Mouse (Mus musculus) neural tube, embryonic 13.5 days (tissue): ENCODE results near the gene Dnajc16. TPM values are rescaled to one million over a fixed set of nuclear protein-coding genes. Genes with fewer than 3 reads are reported as not detected.
"Not testable (repeated sequence)": the region's sequence is repeated elsewhere in the genome, so short reads cannot be mapped to it uniquely, and the experiment has no call there.

Experiments used
- ATAC-seq: fragments of 200-750 bp; cut with Nextera tagmentation; 2 replicates; pipeline ENCODE4 v1.8.0; 2017; ENCODE audit warnings: low read depth, mild to moderate bottlenecking, moderate TSS enrichment, moderate library complexity
- H3K27ac ChIP-seq: fragments of 300-500 bp; sonication (generic); replicated peaks from 2 replicates; pipeline ENCODE4 v1.5.1; 2015; ENCODE audit warnings: moderate library complexity, mild to moderate bottlenecking, inconsistent platforms
- H3K27me3 ChIP-seq: fragments of 300-500 bp; sonication (generic); 2 replicates; pipeline ENCODE4 v1.6.1; 2015; ENCODE audit warnings: mild to moderate bottlenecking, inconsistent platforms
- H3K36me3 ChIP-seq: fragments of 300-500 bp; sonication (generic); 2 replicates; pipeline ENCODE4 v1.6.1; 2015; ENCODE audit warnings: mild to moderate bottlenecking, inconsistent platforms
- H3K4me1 ChIP-seq: fragments of 300-500 bp; sonication (generic); replicated peaks from 2 replicates; pipeline ENCODE4 v1.6.1; 2015; ENCODE audit warnings: inconsistent platforms
- H3K4me2 ChIP-seq: fragments of 300-500 bp; sonication (generic); 2 replicates; pipeline ENCODE4 v1.6.1; 2015; ENCODE audit warnings: inconsistent platforms, mild to moderate bottlenecking, moderate library complexity
- H3K4me3 ChIP-seq: fragments of 300-500 bp; sonication (generic); 2 replicates; pipeline ENCODE4 v1.5.1; 2015; ENCODE audit warnings: mild to moderate bottlenecking, inconsistent platforms
- H3K9ac ChIP-seq: fragments of 300-500 bp; sonication (generic); 2 replicates; pipeline ENCODE4 v1.6.1; 2015; ENCODE audit warnings: moderate library complexity, mild to moderate bottlenecking, inconsistent platforms
- H3K9me3 ChIP-seq: fragments of 300-500 bp; sonication (generic); 2 replicates; pipeline ENCODE4 v1.6.1; 2016; ENCODE audit warnings: inconsistent platforms
- WGBS: fragments of 180-500 bp; shearing (Covaris S2); methylation state at CpG from one replicate; pipeline ENCODE4 v1.1.7; 2015; 5-methylcytosine and 5-hydroxymethylcytosine counted together
- polyA plus RNA-seq: library from polyadenylated mRNA; unstranded; fragments of >200 nt; fragmentation: Nextera tagmentation; extraction: Ambion mirVana; gene quantifications from 2 replicates; pipeline ENCODE4 v1.2.1, GENCODE M21; 2015

Dnajc16 gene
- polyA plus RNA-seq, 1 experiment from 2014 or later: 6.6 TPM

- not testable (repeated sequence) for H3K4me1 ChIP-seq, H3K9ac ChIP-seq, H3K4me3 ChIP-seq, H3K27ac ChIP-seq, H3K4me2 ChIP-seq, H3K9me3 ChIP-seq, ATAC-seq, H3K27me3 ChIP-seq
- 87% methylated on average over 4 of the region's 4 CpGs for WGBS
- peaks cover 94% of the 10 kb centered on the region for H3K36me3 ChIP-seq
Observed at GRCm38 (mm10) chr4:141773019-141773418, 17.7 kb downstream of the Dnajc16 start.

- no peak overlapping the region for H3K4me3 ChIP-seq
- WGBS: 91% methylated on average over 8 of the region's 8 CpGs
- peaks cover 98% of the 10 kb centered on the region for H3K36me3 ChIP-seq
- H3K27ac ChIP-seq: no peak overlapping the region
- no peak for ATAC-seq
- H3K4me1 ChIP-seq: peaks cover 13% of the 10 kb centered on the region
- H3K4me2 ChIP-seq: no peak overlapping the region
- no peaks in the 10 kb centered on the region for H3K27me3 ChIP-seq
- H3K9ac ChIP-seq: no peak overlapping the region
- H3K9me3 ChIP-seq: no peaks in the 10 kb centered on the region
Observed at GRCm38 (mm10) chr4:141771823-141772222, 18.9 kb downstream of the Dnajc16 start.

DNA sequence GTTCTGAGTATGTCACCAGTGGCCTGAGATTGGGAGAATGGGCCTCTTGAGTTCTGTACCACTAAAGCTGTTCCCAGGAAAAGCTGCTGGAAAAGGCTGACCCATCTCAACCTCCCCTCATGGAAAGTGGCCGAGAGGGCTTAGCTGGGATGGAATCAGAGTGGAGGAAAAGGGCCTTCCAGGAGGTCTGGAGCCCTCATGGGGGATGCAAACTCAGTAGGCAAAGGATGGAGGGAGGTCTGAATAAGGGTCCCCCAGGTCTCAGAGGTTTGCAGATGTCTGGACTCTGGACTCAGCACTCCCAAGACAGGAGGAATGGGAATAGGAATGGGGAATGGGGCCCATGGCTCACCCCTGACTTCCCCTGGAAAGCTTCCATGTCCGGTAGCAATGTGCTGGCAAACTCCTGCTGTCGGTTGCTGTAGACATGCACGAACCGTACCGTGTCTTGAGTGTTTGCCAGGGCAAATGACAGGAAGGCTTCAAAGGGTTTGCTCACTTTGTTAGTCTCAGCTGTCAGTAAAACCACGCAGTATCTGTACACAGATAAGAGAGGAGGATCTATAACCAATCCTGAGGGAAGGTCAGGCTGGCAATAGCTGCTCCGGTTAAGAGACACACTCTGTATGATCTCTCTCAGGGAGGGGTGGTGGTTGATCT lies 21.1 kb downstream of the Dnajc16 start:
- Histone ChIP-seq H3K4me3 (no peak overlapping the region), H3K9me3 (no peaks in the 10 kb centered on the region), H3K4me1 (peaks cover 23% of the 10 kb centered on the region), H3K4me2 (no peak overlapping the region), H3K27me3 (no peaks in the 10 kb centered on the region), H3K9ac (no peak overlapping the region), H3K27ac (no peak overlapping the region), H3K36me3 (peaks cover 94% of the 10 kb centered on the region)
- no peak for ATAC-seq
- WGBS: 94% methylated on average over 8 of the region's 8 CpGs

GRCm38 (mm10) chr4:141767353-141768036 lies 23.2 kb downstream of the Dnajc16 start:
- peak; percentile 62 for ATAC-seq
- Histone ChIP-seq H3K27ac (peak overlapping the region; percentile 88), H3K36me3 (peaks cover 94% of the 10 kb centered on the region), H3K4me2 (peak overlapping the region; percentile 24), H3K4me3 (no peak overlapping the region), H3K9ac (no peak overlapping the region), H3K9me3 (no peaks in the 10 kb centered on the region), H3K27me3 (no peaks in the 10 kb centered on the region), H3K4me1 (peaks cover 23% of the 10 kb centered on the region)
- 72% methylated on average over 19 of the region's 19 CpGs for WGBS

- peak overlapping the region; percentile 24 for H3K4me2 ChIP-seq
- peak; percentile 75 for ATAC-seq
- no peaks in the 10 kb centered on the region for H3K27me3 ChIP-seq
- no peaks in the 10 kb centered on the region for H3K9me3 ChIP-seq
- no peak overlapping the region for H3K4me3 ChIP-seq
- 48% methylated on average over 19 of the region's 19 CpGs for WGBS
- peaks cover 94% of the 10 kb centered on the region for H3K36me3 ChIP-seq
- H3K9ac ChIP-seq: no peak overlapping the region
- H3K27ac ChIP-seq: peak overlapping the region; percentile 88
- peaks cover 23% of the 10 kb centered on the region for H3K4me1 ChIP-seq
Observed at GRCm38 (mm10) chr4:141766668-141767352, 23.9 kb downstream of the Dnajc16 start.

DNA sequence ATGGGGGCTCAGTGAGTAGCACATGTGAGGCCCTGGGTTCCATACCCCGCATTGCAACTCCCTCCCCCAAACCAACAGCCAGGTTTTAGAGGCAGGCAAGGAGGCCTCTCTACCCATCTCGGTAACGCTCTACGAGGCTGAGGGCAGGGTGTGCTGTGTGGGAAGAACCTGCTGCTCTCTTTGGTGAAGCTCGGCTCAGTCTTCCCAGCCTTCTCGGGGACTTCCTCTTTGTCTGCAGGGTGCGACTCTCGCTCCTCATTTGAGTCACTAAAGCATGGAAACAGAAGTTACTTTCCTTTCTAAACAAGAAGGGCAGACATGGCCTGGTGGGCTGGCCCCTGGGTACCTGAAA lies 24.4 kb downstream of the Dnajc16 start:
- Histone ChIP-seq H3K9me3 (no peaks in the 10 kb centered on the region), H3K4me3 (no peak overlapping the region), H3K27me3 (no peaks in the 10 kb centered on the region), H3K4me2 (peak overlapping the region; percentile 24), H3K4me1 (peaks cover 23% of the 10 kb centered on the region), H3K36me3 (peaks cover 94% of the 10 kb centered on the region), H3K9ac (no peak overlapping the region), H3K27ac (peak overlapping the region; percentile 88)
- WGBS: 74% methylated on average over 8 of the region's 8 CpGs
- peak; percentile 48; the same call in 1 of the 2 replicates for ATAC-seq

DNA sequence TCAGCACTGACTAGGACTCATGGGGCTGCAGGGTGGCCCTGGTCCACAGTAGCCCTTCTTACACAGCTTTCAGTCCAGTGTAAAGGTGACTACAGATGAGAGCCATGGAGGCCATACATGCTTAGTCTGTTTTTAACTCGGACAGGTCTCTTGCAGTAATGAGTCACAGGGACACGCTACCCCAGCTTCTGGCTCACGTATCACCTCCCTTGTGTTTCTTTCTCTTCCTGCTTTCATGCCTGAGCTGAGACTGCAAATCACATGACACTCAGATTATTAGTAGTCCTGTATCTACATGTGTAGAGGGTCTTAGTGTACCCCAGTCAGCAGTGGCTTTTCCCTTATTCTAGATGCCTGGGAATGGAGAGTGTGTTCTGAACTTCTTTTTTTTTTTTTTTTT lies 25.7 kb downstream of the Dnajc16 start:
- Histone ChIP-seq H3K9me3 (no peaks in the 10 kb centered on the region), H3K27me3 (no peaks in the 10 kb centered on the region), H3K4me1 (peaks cover 23% of the 10 kb centered on the region), H3K4me2 (no peak overlapping the region), H3K36me3 (peaks cover 87% of the 10 kb centered on the region), H3K4me3 (no peak overlapping the region), H3K27ac (no peak overlapping the region), H3K9ac (no peak overlapping the region)
- 94% methylated on average over 3 of the region's 3 CpGs for WGBS
- no peak for ATAC-seq

GRCm38 (mm10) chr4:141763476-141763875 lies 27.3 kb downstream of the Dnajc16 start:
- no peak overlapping the region for H3K27ac ChIP-seq
- H3K36me3 ChIP-seq: peaks cover 78% of the 10 kb centered on the region
- H3K4me1 ChIP-seq: peaks cover 23% of the 10 kb centered on the region
- no peak overlapping the region for H3K9ac ChIP-seq
- H3K27me3 ChIP-seq: no peaks in the 10 kb centered on the region
- H3K4me2 ChIP-seq: no peak overlapping the region
- no peaks in the 10 kb centered on the region for H3K9me3 ChIP-seq
- no peak for ATAC-seq
- 91% methylated on average over 12 of the region's 12 CpGs for WGBS
- H3K4me3 ChIP-seq: no peak overlapping the region

DNA sequence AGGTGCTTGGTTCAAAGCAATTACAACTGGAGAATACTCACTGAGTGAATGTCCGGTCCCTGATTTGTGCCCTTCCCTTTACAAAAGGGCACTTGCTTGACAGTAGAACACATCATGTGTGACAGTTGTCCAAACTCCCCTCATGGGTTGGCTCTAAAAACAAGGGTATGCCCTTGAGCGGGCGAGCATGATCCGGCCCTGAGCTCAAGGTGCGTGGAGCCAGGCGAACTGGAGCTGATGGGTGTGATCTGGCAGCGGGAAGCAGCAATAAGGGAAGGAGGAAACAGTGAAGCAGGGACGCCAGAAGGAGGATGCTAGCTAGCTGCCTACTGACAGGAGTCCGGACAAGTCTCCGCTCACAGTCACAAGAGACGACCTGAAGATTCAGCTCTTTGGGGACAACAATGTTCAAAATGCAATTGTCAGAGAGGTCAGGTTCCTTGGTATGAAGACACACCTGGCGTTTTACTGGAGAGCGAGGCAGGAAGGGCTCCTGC lies 28.6 kb downstream of the Dnajc16 start:
- Histone ChIP-seq H3K27ac (no peak overlapping the region), H3K9ac (no peak overlapping the region), H3K36me3 (peaks cover 68% of the 10 kb centered on the region), H3K4me2 (no peak overlapping the region), H3K9me3 (no peaks in the 10 kb centered on the region), H3K4me1 (peaks cover 13% of the 10 kb centered on the region), H3K27me3 (no peaks in the 10 kb centered on the region), H3K4me3 (no peak overlapping the region)
- WGBS: 95% methylated on average over 13 of the region's 13 CpGs
- no peak for ATAC-seq

GRCm38 (mm10) chr4:141760942-141761341 lies 29.8 kb downstream of the Dnajc16 start:
- peaks cover 1% of the 10 kb centered on the region for H3K4me1 ChIP-seq
- no peaks in the 10 kb centered on the region for H3K27me3 ChIP-seq
- no peak overlapping the region for H3K4me2 ChIP-seq
- peaks cover 57% of the 10 kb centered on the region for H3K36me3 ChIP-seq
- ATAC-seq: no peak
- 81% methylated on average over 4 of the region's 4 CpGs for WGBS
- H3K9ac ChIP-seq: no peak overlapping the region
- no peaks in the 10 kb centered on the region for H3K9me3 ChIP-seq
- H3K4me3 ChIP-seq: no peak overlapping the region
- no peak overlapping the region for H3K27ac ChIP-seq

DNA sequence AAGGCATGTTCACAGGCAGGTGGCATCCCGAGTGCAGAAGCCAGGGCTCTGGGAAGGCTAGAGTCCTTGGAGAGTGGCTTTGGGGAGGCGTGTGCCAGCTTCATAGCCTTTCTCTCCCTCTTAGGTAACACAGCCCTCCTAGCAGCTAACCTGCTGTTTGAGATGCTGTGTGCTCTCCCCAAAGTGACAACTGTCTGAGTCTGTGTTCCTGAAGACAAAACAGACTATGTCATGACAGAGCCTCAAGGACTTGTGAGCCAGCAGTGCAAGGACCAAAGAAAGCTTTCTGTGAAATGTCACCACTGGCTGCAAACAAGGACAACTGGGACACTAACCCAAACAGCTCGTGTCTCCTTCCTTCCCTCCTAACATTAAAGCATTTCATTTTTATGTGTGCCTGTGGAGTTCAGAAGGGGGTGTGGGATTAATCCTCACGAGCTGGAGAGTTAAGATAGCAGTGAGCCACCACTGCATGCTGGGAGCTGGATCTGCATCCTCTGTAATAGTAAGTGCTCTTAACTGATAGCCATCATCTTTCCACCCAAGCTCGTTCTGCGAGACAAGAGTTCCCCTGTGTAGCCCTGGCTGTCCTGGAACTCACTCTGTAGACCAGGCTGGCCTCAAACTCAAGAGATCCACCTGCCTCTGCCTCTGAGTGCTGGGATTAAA lies 31.7 kb downstream of the Dnajc16 start:
- Histone ChIP-seq H3K9ac (0 out of 2 replicates have a peak overlapping the region, but pooled peaks have one; percentile 5), H3K4me3 (no peak overlapping the region), H3K27ac (no peak overlapping the region), H3K4me1 (no peaks in the 10 kb centered on the region), H3K4me2 (no peak overlapping the region), H3K36me3 (peaks cover 41% of the 10 kb centered on the region), H3K9me3 (no peaks in the 10 kb centered on the region), H3K27me3 (no peaks in the 10 kb centered on the region)
- ATAC-seq: no peak
- WGBS: 78% methylated on average over 6 of the region's 6 CpGs

GRCm38 (mm10) chr4:141757124-141757523 lies 33.6 kb downstream of the Dnajc16 start:
- WGBS: 92% methylated on average over 3 of the region's 3 CpGs
- ATAC-seq: no peak
- no peaks in the 10 kb centered on the region for H3K4me1 ChIP-seq

More at GRCm38 (mm10) chr4:141757124-141757523, 33.6 kb downstream of the Dnajc16 start:
- Histone ChIP-seq H3K27ac (no peak overlapping the region), H3K36me3 (peaks cover 23% of the 10 kb centered on the region), H3K4me2 (no peak overlapping the region), H3K27me3 (no peaks in the 10 kb centered on the region), H3K4me3 (no peak overlapping the region), H3K9ac (no peak overlapping the region), H3K9me3 (no peaks in the 10 kb centered on the region)
